Mouse (Mus musculus) heart, embryonic 15.5 days (tissue): ENCODE results near the gene Adamts5. TPM values are rescaled to one million over a fixed set of nuclear protein-coding genes. Genes with fewer than 3 reads are reported as not detected.

Experiments used
- ATAC-seq: fragments of 200-750 bp; cut with Nextera tagmentation; replicated peaks from 2 replicates; pipeline ENCODE4 v1.8.0; 2017; ENCODE audit warnings: low read depth, moderate TSS enrichment; ENCODE audit not compliant: insufficient number of reproducible peaks, insufficient read depth, low FRiP score
- H3K27ac ChIP-seq: fragments of 300-500 bp; sonication (generic); 2 replicates; pipeline ENCODE4 v1.5.1; 2015; ENCODE audit warnings: mild to moderate bottlenecking, inconsistent platforms
- H3K27me3 ChIP-seq: fragments of 300-500 bp; sonication (generic); 2 replicates; pipeline ENCODE4 v1.6.1; 2015; ENCODE audit warnings: inconsistent platforms
- H3K36me3 ChIP-seq: fragments of 300-500 bp; sonication (generic); 2 replicates; pipeline ENCODE4 v1.6.1; 2015; ENCODE audit warnings: mild to moderate bottlenecking, inconsistent platforms
- H3K4me1 ChIP-seq: fragments of 300-500 bp; sonication (generic); replicated peaks from 2 replicates; pipeline ENCODE4 v1.6.1; 2015; ENCODE audit warnings: inconsistent platforms
- H3K4me2 ChIP-seq: fragments of 300-500 bp; sonication (generic); 2 replicates; pipeline ENCODE4 v1.6.1; 2015; ENCODE audit warnings: inconsistent platforms, mild to moderate bottlenecking, moderate library complexity
- H3K4me3 ChIP-seq: fragments of 300-500 bp; sonication (generic); 2 replicates; pipeline ENCODE4 v1.5.1; 2015; ENCODE audit warnings: mild to moderate bottlenecking, inconsistent platforms
- H3K9ac ChIP-seq: fragments of 300-500 bp; sonication (generic); 2 replicates; pipeline ENCODE4 v1.6.1; 2015; ENCODE audit warnings: mild to moderate bottlenecking, inconsistent platforms
- H3K9me3 ChIP-seq: fragments of 300-500 bp; sonication (generic); replicated peaks from 2 replicates; pipeline ENCODE4 v1.6.1; 2016; ENCODE audit warnings: inconsistent platforms
- WGBS: fragments of 180-500 bp; shearing (Covaris S2); methylation state at CpG from one replicate; pipeline ENCODE4 v1.1.7; 2015; ENCODE audit warnings: mixed read lengths; 5-methylcytosine and 5-hydroxymethylcytosine counted together
- polyA plus RNA-seq: library from polyadenylated mRNA; unstranded; fragments of >200 nt; fragmentation: Nextera tagmentation; extraction: Ambion mirVana; gene quantifications from 2 replicates; pipeline ENCODE4 v1.2.1, GENCODE M21; 2015

Gene Adamts5
- polyA plus RNA-seq, 1 experiment from 2014 or later: 3.8 TPM

GRCm38 (mm10) chr16:85895948-85896347 lies 5.7 kb downstream of the Adamts5 start:
- Histone ChIP-seq H3K4me2 (no peak overlapping the region), H3K27ac (no peak overlapping the region), H3K9ac (no peak overlapping the region), H3K9me3 (no peaks in the 10 kb centered on the region), H3K4me1 (peaks cover 16% of the 10 kb centered on the region), H3K4me3 (no peak overlapping the region), H3K27me3 (peaks cover 8% of the 10 kb centered on the region; the same call in 1 of the 2 replicates), H3K36me3 (no peaks in the 10 kb centered on the region)
- ATAC-seq: no peak
- 81% methylated on average over 4 of the region's 4 CpGs for WGBS

- Histone ChIP-seq H3K4me2 (no peak overlapping the region), H3K27ac (no peak overlapping the region), H3K4me3 (no peak overlapping the region), H3K27me3 (no peaks in the 10 kb centered on the region), H3K4me1 (no peaks in the 10 kb centered on the region), H3K9ac (no peak overlapping the region), H3K36me3 (no peaks in the 10 kb centered on the region), H3K9me3 (no peaks in the 10 kb centered on the region)
- no peak for ATAC-seq
- 62% methylated on average over 5 of the region's 5 CpGs for WGBS
Measured at GRCm38 (mm10) chr16:85889778-85890177, 11.8 kb downstream of the Adamts5 start.

- H3K9me3 ChIP-seq: no peaks in the 10 kb centered on the region
- no peaks in the 10 kb centered on the region for H3K36me3 ChIP-seq
- H3K9ac ChIP-seq: no peak overlapping the region
- H3K4me2 ChIP-seq: no peak overlapping the region
- ATAC-seq: no peak
- no peaks in the 10 kb centered on the region for H3K4me1 ChIP-seq
- no peaks in the 10 kb centered on the region for H3K27me3 ChIP-seq
- no peak overlapping the region for H3K4me3 ChIP-seq
- 67% methylated on average over 13 of the region's 13 CpGs for WGBS
- no peak overlapping the region for H3K27ac ChIP-seq
Measured at GRCm38 (mm10) chr16:85887289-85888051, 14.2 kb downstream of the Adamts5 start.

- no peak for ATAC-seq
- H3K4me1 ChIP-seq: no peaks in the 10 kb centered on the region
- H3K4me2 ChIP-seq: no peak overlapping the region
- H3K4me3 ChIP-seq: no peak overlapping the region
- no peak overlapping the region for H3K27ac ChIP-seq
- no peaks in the 10 kb centered on the region for H3K9me3 ChIP-seq
- H3K27me3 ChIP-seq: no peaks in the 10 kb centered on the region
- 76% methylated on average over 7 of the region's 7 CpGs for WGBS
- no peaks in the 10 kb centered on the region for H3K36me3 ChIP-seq
- no peak overlapping the region for H3K9ac ChIP-seq
Measured at GRCm38 (mm10) chr16:85879075-85879474, 22.6 kb downstream of the Adamts5 start.

GRCm38 (mm10) chr16:85874141-85874540 lies 27.5 kb downstream of the Adamts5 start:
- no peak overlapping the region for H3K4me2 ChIP-seq
- no peaks in the 10 kb centered on the region; the same call in 1 of the 2 replicates for H3K4me1 ChIP-seq
- no peaks in the 10 kb centered on the region for H3K27me3 ChIP-seq
- 56% methylated on average over 3 of the region's 3 CpGs for WGBS
- H3K36me3 ChIP-seq: no peaks in the 10 kb centered on the region
- no peaks in the 10 kb centered on the region for H3K9me3 ChIP-seq
- ATAC-seq: no peak
- H3K27ac ChIP-seq: no peak overlapping the region
- H3K9ac ChIP-seq: no peak overlapping the region
- no peak overlapping the region for H3K4me3 ChIP-seq

GRCm38 (mm10) chr16:85871971-85872370 lies 29.7 kb downstream of the Adamts5 start:
- Histone ChIP-seq H3K4me1 (no peaks in the 10 kb centered on the region; the same call in 1 of the 2 replicates), H3K9ac (no peak overlapping the region), H3K27me3 (no peaks in the 10 kb centered on the region), H3K4me2 (no peak overlapping the region), H3K9me3 (no peaks in the 10 kb centered on the region), H3K36me3 (no peaks in the 10 kb centered on the region), H3K27ac (0 out of 2 replicates have a peak overlapping the region, but pooled peaks have one; percentile 16), H3K4me3 (no peak overlapping the region)
- 44% methylated on average over 2 of the region's 2 CpGs for WGBS
- no peak for ATAC-seq

GRCm38 (mm10) chr16:85871248-85871647 lies 30.4 kb downstream of the Adamts5 start:
- ATAC-seq: no peak
- Histone ChIP-seq H3K4me1 (no peaks in the 10 kb centered on the region; the same call in 1 of the 2 replicates), H3K9ac (no peak overlapping the region), H3K27ac (no peak overlapping the region), H3K27me3 (no peaks in the 10 kb centered on the region), H3K4me3 (no peak overlapping the region), H3K4me2 (no peak overlapping the region), H3K9me3 (no peaks in the 10 kb centered on the region), H3K36me3 (no peaks in the 10 kb centered on the region)

GRCm38 (mm10) chr16:85864691-85865389 lies 36.8 kb downstream of the Adamts5 start:
- H3K36me3 ChIP-seq: peaks cover 5% of the 10 kb centered on the region; the same call in 1 of the 2 replicates
- ATAC-seq: no peak
- 76% methylated on average over 4 of the region's 4 CpGs for WGBS

GRCm38 (mm10) chr16:85854505-85854904 lies 47.1 kb downstream of the Adamts5 start:
- Histone ChIP-seq H3K9ac (no peak overlapping the region), H3K4me2 (no peak overlapping the region), H3K4me3 (no peak overlapping the region), H3K27ac (no peak overlapping the region), H3K36me3 (no peaks in the 10 kb centered on the region), H3K9me3 (no peaks in the 10 kb centered on the region), H3K27me3 (no peaks in the 10 kb centered on the region), H3K4me1 (no peaks in the 10 kb centered on the region)
- WGBS: 52% methylated on average over 5 of the region's 5 CpGs
- no peak for ATAC-seq

More at GRCm38 (mm10) chr16:85864691-85865389, 36.8 kb downstream of the Adamts5 start:
- H3K27ac ChIP-seq: no peak overlapping the region
- H3K4me2 ChIP-seq: no peak overlapping the region
- H3K4me1 ChIP-seq: no peaks in the 10 kb centered on the region
- H3K27me3 ChIP-seq: no peaks in the 10 kb centered on the region
- H3K9ac ChIP-seq: no peak overlapping the region
- H3K4me3 ChIP-seq: no peak overlapping the region
- H3K9me3 ChIP-seq: no peaks in the 10 kb centered on the region

GRCm38 (mm10) chr16:85827066-85827465 lies 74.6 kb downstream of the Adamts5 start:
- H3K4me2 ChIP-seq: no peak overlapping the region
- no peak for ATAC-seq
- H3K9ac ChIP-seq: no peak overlapping the region
- H3K27me3 ChIP-seq: no peaks in the 10 kb centered on the region
- no peak overlapping the region for H3K27ac ChIP-seq
- H3K36me3 ChIP-seq: no peaks in the 10 kb centered on the region
- H3K4me1 ChIP-seq: no peaks in the 10 kb centered on the region
- H3K4me3 ChIP-seq: no peak overlapping the region
- no peaks in the 10 kb centered on the region for H3K9me3 ChIP-seq
- 64% methylated on average over 3 of the region's 3 CpGs for WGBS

- Histone ChIP-seq H3K9me3 (no peaks in the 10 kb centered on the region), H3K4me3 (no peak overlapping the region), H3K36me3 (no peaks in the 10 kb centered on the region), H3K4me1 (no peaks in the 10 kb centered on the region), H3K9ac (no peak overlapping the region), H3K4me2 (no peak overlapping the region), H3K27me3 (no peaks in the 10 kb centered on the region), H3K27ac (no peak overlapping the region)
- 37% methylated on average over 5 of the region's 5 CpGs for WGBS
- no peak for ATAC-seq
Measured at GRCm38 (mm10) chr16:85822330-85822916, 79.2 kb downstream of the Adamts5 start.
